Mouse (Mus musculus) subcutaneous adipose tissue, adult 2 months (tissue): ENCODE data around the gene Tmprss3. TPM values are rescaled to one million over a fixed set of nuclear protein-coding genes. Genes with fewer than 3 reads are reported as not detected.

Experiments
- polyA plus RNA-seq: library from polyadenylated mRNA; depleted of rRNA; stranded (reverse); fragments of >200 nt; gene quantifications from 2 replicates; pipeline ENCODE4 v1.2.3, GENCODE M21; 2012; ENCODE audit warnings: low replicate concordance; rRNA removed

Gene Tmprss3
- not detected in 2 replicates for polyA plus RNA-seq

GRCm38 (mm10) chr17:31198877-31199276, at the start of gene Tmprss3:
Gene Tmprss3, minus strand, starts transcription at chr17:31198977.

GRCm38 (mm10) chr17:31207771-31208334, 9.1 kb upstream of the Tmprss3 start, which contains the start of gene Ubash3a:
Gene Ubash3a, plus strand, starts transcription at chr17:31207873.

GRCm38 (mm10) chr17:31165127-31165526, 33.6 kb downstream of the Tmprss3 start, which contains the start of gene Tff1:
Gene Tff1, minus strand, starts transcription at chr17:31165277.

GRCm38 (mm10) chr17:31144040-31145037, 54.4 kb downstream of the Tmprss3 start, which contains the start of gene Tff2:
Gene Tff2, minus strand, starts transcription at chr17:31144282.

GRCm38 (mm10) chr17:31129452-31129851, 69.3 kb downstream of the Tmprss3 start, which contains the start of gene Tff3:
Gene Tff3, minus strand, starts transcription at chr17:31129646.

Other genes starting within 250 kb of the Tmprss3 start
- gene Umodl1, start 244.3 kb downstream of the Tmprss3 start, polyA plus RNA-seq = not detected in 2 replicates
- 11.7 and 15.1 TPM in 2 replicates for gene Abcg1, start 141.3 kb downstream of the Tmprss3 start, polyA plus RNA-seq
- 1.1 and 1.4 TPM in 2 replicates for gene Tff3, start 69.3 kb downstream of the Tmprss3 start, polyA plus RNA-seq
- 0.26 TPM in 1 of 2 replicates, not detected in the other for gene Tff2, start 54.7 kb downstream of the Tmprss3 start, polyA plus RNA-seq
- gene Tff1, start 33.7 kb downstream of the Tmprss3 start, polyA plus RNA-seq = not detected in 2 replicates
- 0.80 and 1.0 TPM in 2 replicates for gene Ubash3a, start 8.9 kb upstream of the Tmprss3 start, polyA plus RNA-seq
- 0.23 and 0.72 TPM in 2 replicates for gene Rsph1, start 78.4 kb upstream of the Tmprss3 start, polyA plus RNA-seq
- gene Slc37a1, start 87.8 kb upstream of the Tmprss3 start, polyA plus RNA-seq = 3.2 and 7.0 TPM in 2 replicates
- gene Pde9a, start 187.2 kb upstream of the Tmprss3 start, polyA plus RNA-seq = 20.5 and 50.2 TPM in 2 replicates